Mouse (Mus musculus): ENCODE results near the gene Lep.

DNA sequence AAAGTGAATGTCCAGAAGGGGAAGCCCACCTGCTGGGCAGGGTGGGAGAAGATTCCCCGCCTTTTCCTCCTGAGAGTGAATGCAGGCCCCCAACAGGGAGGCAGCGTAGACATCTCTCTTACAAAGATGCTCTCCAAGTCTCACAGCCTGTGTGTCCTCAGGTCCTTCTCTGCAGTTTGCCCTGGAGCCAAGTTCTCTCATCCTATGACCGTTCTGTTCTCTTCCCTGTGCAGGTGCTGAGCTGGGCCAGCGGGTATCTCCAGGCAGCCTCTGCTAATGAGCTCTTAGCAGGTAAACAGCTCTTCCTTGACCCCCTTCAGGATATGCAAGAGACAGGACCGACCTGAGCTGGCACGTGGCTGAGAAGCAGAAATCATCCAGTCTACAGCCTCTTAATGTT, 38.5 kb upstream of the Lep start:
- TF ChIP-seq POLR2A (IDR thresholded peaks at IDR 0.05; ENCODE audit: low read depth, low read length), result no peak
- TF ChIP-seq CTCF (IDR thresholded peaks at IDR 0.05; ENCODE audit: borderline replicate concordance, insufficient read depth, low read length), result no peak

Measured in embryonic fibroblast, embryonic 13.5 days (primary cell).